Mouse (Mus musculus): ENCODE results near the gene Tmem132b.

Gene Tmem132b

DNA sequence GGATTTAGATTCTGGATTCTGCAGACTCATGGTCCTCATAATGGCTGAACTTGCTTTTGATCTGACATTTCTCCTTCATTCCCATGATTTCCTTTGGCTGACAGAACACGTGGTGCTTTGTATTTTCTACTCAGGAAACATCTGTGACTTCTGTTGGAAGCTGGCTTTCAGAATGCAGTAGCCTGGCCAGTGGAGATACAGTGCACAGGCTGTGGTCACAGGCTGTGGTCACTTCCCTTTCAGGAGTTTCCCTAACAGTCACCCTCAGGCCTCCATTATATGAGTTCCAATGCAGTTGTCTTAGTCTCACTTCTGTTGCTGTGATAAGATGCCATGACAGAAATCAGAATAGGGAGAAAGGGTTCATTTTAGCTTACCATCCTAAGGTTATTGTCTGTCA is 262.7 kb downstream of the Tmem132b start:
- no peak for DNase-seq

DNA sequence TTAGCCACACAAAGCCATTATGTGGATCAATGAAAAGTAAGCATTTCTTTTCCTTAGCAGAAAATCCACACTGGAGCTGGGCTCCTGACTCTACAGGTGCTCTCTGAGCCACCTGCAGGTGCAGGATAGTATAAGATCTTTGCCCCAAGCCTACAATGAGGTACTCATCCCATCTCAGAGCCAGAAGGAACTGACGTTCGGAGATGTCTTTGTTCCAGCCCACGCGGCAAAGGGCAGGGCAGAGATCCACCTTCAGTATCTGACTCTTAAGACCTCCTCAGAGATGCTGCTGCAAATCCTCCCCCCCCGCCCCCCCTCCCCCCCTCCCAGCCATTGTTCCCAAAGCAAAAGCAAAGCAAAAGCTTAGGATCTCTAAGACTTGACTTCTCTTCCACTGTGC is 268.0 kb downstream of the Tmem132b start:
- DNase-seq: no peak

GRCm38 (mm10) chr5:125800025-125800424 is 268.5 kb downstream of the Tmem132b start:
- peak; percentile 4 for DNase-seq

DNA sequence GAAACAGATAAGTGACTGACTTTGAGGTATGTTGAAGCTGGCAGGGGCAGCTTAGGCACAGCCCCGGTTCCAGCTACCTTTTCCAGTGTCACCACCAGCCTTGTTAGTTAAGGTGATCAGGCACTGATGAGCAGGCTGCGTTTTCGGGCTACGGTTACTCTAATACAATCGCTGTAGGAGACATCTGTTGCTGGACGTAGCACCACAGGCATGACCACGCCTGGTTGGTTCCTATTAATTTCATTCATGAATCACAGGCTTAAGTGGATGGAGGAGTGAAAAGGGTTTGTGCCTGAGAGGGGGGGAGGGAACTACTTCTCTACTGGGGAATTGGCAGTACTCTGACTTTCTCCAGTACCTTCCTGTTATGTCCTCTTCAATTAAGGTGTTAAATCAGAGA is 271.2 kb downstream of the Tmem132b start:
- no peak for DNase-seq

DNA sequence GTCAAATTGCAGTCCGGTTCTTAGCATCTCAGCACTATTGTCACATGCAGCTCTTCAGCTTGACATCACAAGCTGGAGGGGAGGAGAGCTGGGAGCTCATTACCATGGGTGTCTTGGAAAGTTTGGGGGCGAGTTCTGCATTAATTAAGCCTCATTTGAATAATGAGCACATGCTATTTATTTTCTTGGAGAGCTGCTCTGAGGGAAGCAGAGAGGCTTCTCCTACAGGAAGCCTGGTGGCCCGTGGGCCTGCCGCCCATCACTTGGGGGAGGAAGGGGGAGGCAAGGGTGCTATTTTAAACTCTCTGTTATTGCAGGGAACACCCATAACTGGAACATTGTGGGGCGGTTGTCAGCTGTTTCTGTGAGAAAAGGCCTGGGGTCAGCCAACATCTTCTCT is 273.8 kb downstream of the Tmem132b start:
- DNase-seq: no peak

DNA sequence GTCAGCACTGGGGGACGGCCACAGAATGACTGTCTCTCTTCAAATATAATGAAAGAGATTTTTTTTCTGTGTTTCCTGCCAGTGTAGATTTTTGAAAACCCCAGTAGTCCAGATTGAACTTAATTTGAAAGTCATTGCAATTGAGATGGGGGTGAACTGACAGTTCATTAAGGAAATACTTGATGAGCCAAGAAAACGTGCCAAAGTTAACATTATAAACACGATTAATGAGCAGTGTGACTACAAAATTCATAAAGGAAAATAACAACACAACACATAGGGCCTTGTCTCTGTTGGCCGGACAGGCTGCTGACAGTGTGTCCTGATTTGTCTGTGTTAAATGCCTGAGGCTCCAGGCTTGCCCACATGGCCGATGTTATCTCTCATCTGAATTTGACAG is 276.3 kb downstream of the Tmem132b start:
- DNase-seq: no peak

GRCm38 (mm10) chr5:125829342-125829741 is 297.8 kb downstream of the Tmem132b start:
- no peak for DNase-seq

- DNase-seq: no peak
Observed at GRCm38 (mm10) chr5:125835890-125836289, 304.3 kb downstream of the Tmem132b start.

GRCm38 (mm10) chr5:125836761-125837160 is 305.2 kb downstream of the Tmem132b start:
- DNase-seq: no peak
